Mouse (Mus musculus) fat pad, adult 2 months (tissue): ENCODE measurements at regions not wholly inside any gene's neighbourhood (a gene's known extent, or its start where the extent isn't known, plus 50 kb on each side); places are given as distances from the start of the nearest gene placed in this dataset.

Experiments used
- DNase-seq: peaks from one replicate; pipeline ENCODE4 v3.0.0-alpha.2; 2011; ENCODE audit warnings: low read depth, low spot score; ENCODE audit errors: extremely low read depth

GRCm38 (mm10) chr7:74693049-74693448 lies 138.5 kb upstream of the Slco3a1 start:
- no peak for DNase-seq

GRCm38 (mm10) chr7:74690706-74691105 lies 136.1 kb upstream of the Slco3a1 start:
- no peak for DNase-seq

- DNase-seq = no peak
These were observed 133.6 kb upstream of the Slco3a1 start for GRCm38 (mm10) chr7:74688116-74688702.

- DNase-seq = no peak
These were observed 132.9 kb upstream of the Slco3a1 start for GRCm38 (mm10) chr7:74687303-74688115.

GRCm38 (mm10) chr7:74683979-74684378 lies 129.4 kb upstream of the Slco3a1 start:
- DNase-seq = no peak

- DNase-seq = no peak
These were observed 119.2 kb upstream of the Slco3a1 start for GRCm38 (mm10) chr7:74673626-74674295.

- DNase-seq = no peak
These were observed 114.5 kb upstream of the Slco3a1 start for GRCm38 (mm10) chr7:74669110-74669509.

GRCm38 (mm10) chr7:74667106-74667505 lies 112.5 kb upstream of the Slco3a1 start:
- DNase-seq = no peak

- DNase-seq = no peak
These were observed 109.2 kb upstream of the Slco3a1 start for GRCm38 (mm10) chr7:74663820-74664219.

- DNase-seq = no peak
These were observed 92.7 kb upstream of the Slco3a1 start for GRCm38 (mm10) chr7:74647310-74647709.

GRCm38 (mm10) chr7:74640171-74640570 lies 85.6 kb upstream of the Slco3a1 start:
- DNase-seq = no peak

GRCm38 (mm10) chr7:74632217-74632616 lies 77.6 kb upstream of the Slco3a1 start:
- DNase-seq = no peak

- DNase-seq = no peak
These were observed 74.4 kb upstream of the Slco3a1 start for GRCm38 (mm10) chr7:74628799-74629468.
